In the genomic region with DNA sequence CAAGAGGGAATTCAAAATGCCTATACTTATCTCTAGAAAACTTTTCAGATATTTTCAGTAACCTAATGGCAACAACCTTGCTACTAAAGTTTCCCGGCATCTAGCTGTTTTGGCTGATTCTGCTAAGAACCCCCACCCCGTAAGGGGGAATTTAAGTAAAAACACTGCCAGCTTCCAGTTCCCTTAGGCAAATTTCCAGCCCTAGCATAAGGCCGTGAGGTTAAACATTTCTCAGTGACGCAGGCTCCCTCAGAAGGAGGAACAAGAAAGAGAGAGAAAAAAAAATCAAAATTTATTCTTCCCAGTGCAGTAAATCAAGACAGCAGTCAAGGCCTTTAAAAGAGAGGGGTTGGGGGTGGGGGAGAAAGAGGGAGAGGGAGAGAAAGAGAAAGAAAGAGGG, we compare ENCODE assay signal across 11 mouse cellular contexts.
DNase-seq lines count a peak whose midpoint lies in the region; ATAC-seq and TF ChIP-seq lines count a peak whose summit lies in the region.
"Had no signal": no experiment of that assay in that cellular context is flagged by ENCODE, and none has a peak within 500 bp of the region (broad histone marks: within the 10 kb centered on the region; RNA-seq: fewer than 3 reads in every experiment).

No protein-coding gene starts in this region.

- H3K36me3 ChIP-seq in forebrain, embryonic 15.5 days, result no peaks in the 10 kb centered on the region
- no peaks in the 10 kb centered on the region for H3K36me3 ChIP-seq in forebrain, postnatal 0 days (ENCODE audit: insufficient read depth)
- H3K36me3 ChIP-seq in lung, embryonic 14.5 days (ENCODE audit: insufficient read depth), result no peaks in the 10 kb centered on the region
- H3K36me3 ChIP-seq in macrophage (ENCODE audit: inconsistent target), result no peaks in the 10 kb centered on the region; the same call in 1 of the 2 replicates
- no peaks in the 10 kb centered on the region for H3K36me3 ChIP-seq in midbrain, embryonic 16.5 days (ENCODE audit: control insufficient read depth, insufficient read depth, low read length)

- no peak overlapping the region for H3K4me3 ChIP-seq in forebrain, embryonic 15.5 days
- no peak overlapping the region for H3K4me3 ChIP-seq in forebrain, postnatal 0 days (ENCODE audit: low read depth, low read length)
- no peak overlapping the region for H3K4me3 ChIP-seq in lung, embryonic 14.5 days (ENCODE audit: low read depth, low read length)
- no peak overlapping the region for H3K4me3 ChIP-seq in lung, adult 2 months (replicated peaks; ENCODE audit: extremely low read depth, low read depth, low read length)
- no peak overlapping the region for H3K4me3 ChIP-seq in macrophage (ENCODE audit: inconsistent target)
- H3K4me3 ChIP-seq in midbrain, embryonic 16.5 days (ENCODE audit: low read depth, low read length), result no peak overlapping the region

- no peak for ATAC-seq in forebrain, embryonic 15.5 days (replicated peaks)
- no peak for ATAC-seq in forebrain, postnatal 0 days
- 0 out of 2 replicates have a peak, but pooled peaks have one; percentile 14 for ATAC-seq in lung, embryonic 14.5 days (ENCODE audit: insufficient read depth)
- ATAC-seq in midbrain, embryonic 16.5 days, result no peak

- H3K27me3 ChIP-seq in forebrain, embryonic 15.5 days, result no peaks in the 10 kb centered on the region
- no peaks in the 10 kb centered on the region for H3K27me3 ChIP-seq in forebrain, postnatal 0 days (ENCODE audit: insufficient read depth, low read length)
- H3K27me3 ChIP-seq in lung, embryonic 14.5 days (ENCODE audit: insufficient read depth, low read length), result no peaks in the 10 kb centered on the region
- H3K27me3 ChIP-seq in midbrain, embryonic 16.5 days (ENCODE audit: control insufficient read depth, insufficient read depth, low read depth, low read length), result no peaks in the 10 kb centered on the region

- 0 out of 2 replicates have a peak overlapping the region, but pooled peaks have one; percentile 37 for H3K27ac ChIP-seq in forebrain, embryonic 15.5 days (replicated peaks)
- no peak overlapping the region for H3K27ac ChIP-seq in forebrain, postnatal 0 days (ENCODE audit: low read depth, low read length)
- peak overlapping the region; percentile 12; the same call in 1 of the 2 replicates for H3K27ac ChIP-seq in lung, embryonic 14.5 days (ENCODE audit: low read depth)
- peak overlapping the region; percentile 88 for H3K27ac ChIP-seq in macrophage
- no peak overlapping the region for H3K27ac ChIP-seq in midbrain, embryonic 16.5 days (ENCODE audit: low read length)
- H3K27ac ChIP-seq: liver, embryonic 14.5 days had no signal

- 63% methylated on average over 4 of the region's 4 CpGs for WGBS in forebrain, embryonic 15.5 days
- WGBS in forebrain, postnatal 0 days, result 45% methylated on average over 4 of the region's 4 CpGs
- WGBS in lung, embryonic 14.5 days, result 32% methylated on average over 4 of the region's 4 CpGs
- 69% methylated on average over 4 of the region's 4 CpGs for WGBS in lung, adult 2 months
- WGBS in macrophage (ENCODE audit: missing documents), result 20% methylated on average over 4 of the region's 4 CpGs
- WGBS in midbrain, embryonic 16.5 days, result 75% methylated on average over 4 of the region's 4 CpGs

- H3K9me3 ChIP-seq in forebrain, embryonic 15.5 days, result no peaks in the 10 kb centered on the region
- no peaks in the 10 kb centered on the region for H3K9me3 ChIP-seq in forebrain, postnatal 0 days (ENCODE audit: low read length)
- H3K9me3 ChIP-seq in lung, embryonic 14.5 days (ENCODE audit: low read depth, low read length), result no peaks in the 10 kb centered on the region
- H3K9me3 ChIP-seq in midbrain, embryonic 16.5 days (replicated peaks; ENCODE audit: control insufficient read depth, low read length, poor library complexity, severe bottlenecking), result no peaks in the 10 kb centered on the region

- no peak overlapping the region for H3K4me2 ChIP-seq in forebrain, embryonic 15.5 days (replicated peaks)
- no peak overlapping the region for H3K4me2 ChIP-seq in forebrain, postnatal 0 days (ENCODE audit: low read depth)
- no peak overlapping the region for H3K4me2 ChIP-seq in lung, embryonic 14.5 days
- no peak overlapping the region for H3K4me2 ChIP-seq in midbrain, embryonic 16.5 days (ENCODE audit: low read length)

- TF ChIP-seq POLR2A in lung, adult 2 months (IDR thresholded peaks at IDR 0.05; ENCODE audit: borderline replicate concordance, extremely low read depth, low read depth, low read length), result no peak

- no peak for DNase-seq in forebrain, postnatal 0 days
- DNase-seq in lung, embryonic 14.5 days, result peak; percentile 82
- DNase-seq in lung, adult 2 months, result no peak
- peak; percentile 41 for DNase-seq in kidney, adult 9 months
- DNase-seq in gastrocnemius, postnatal 4 days (ENCODE audit: low spot score in 2 of 2), result no peak
- DNase-seq: gastrocnemius, postnatal 36 days; right cerebral cortex, adult 18-20 months had no signal

- no peak overlapping the region for H3K9ac ChIP-seq in forebrain, embryonic 15.5 days (replicated peaks)
- H3K9ac ChIP-seq in forebrain, postnatal 0 days, result no peak overlapping the region
- H3K9ac ChIP-seq in lung, embryonic 14.5 days, result no peak overlapping the region
- no peak overlapping the region for H3K9ac ChIP-seq in midbrain, embryonic 16.5 days (ENCODE audit: low read depth, low read length)
- H3K9ac ChIP-seq: liver, embryonic 14.5 days had no signal

- peaks cover 26% of the 10 kb centered on the region for H3K4me1 ChIP-seq in forebrain, embryonic 15.5 days
- H3K4me1 ChIP-seq in forebrain, postnatal 0 days (ENCODE audit: insufficient read depth), result no peaks in the 10 kb centered on the region
- 0 out of 2 replicates have a peak, but pooled peaks cover 3% of the 10 kb centered on the region for H3K4me1 ChIP-seq in lung, embryonic 14.5 days (ENCODE audit: insufficient read depth)
- H3K4me1 ChIP-seq in lung, adult 2 months (ENCODE audit: control insufficient read depth, insufficient read depth, low read length), result peaks cover 6% of the 10 kb centered on the region
- peaks cover 7% of the 10 kb centered on the region; the same call in 1 of the 2 replicates for H3K4me1 ChIP-seq in midbrain, embryonic 16.5 days (ENCODE audit: control insufficient read depth, insufficient read depth, low read length)

- H3K79me2 ChIP-seq in macrophage (ENCODE audit: inconsistent target), result peaks cover 98% of the 10 kb centered on the region

- no peak for TF ChIP-seq CTCF in forebrain, postnatal 0 days (IDR thresholded peaks at IDR 0.05; ENCODE audit: low read depth)
- TF ChIP-seq CTCF in lung, embryonic 14.5 days (IDR thresholded peaks at IDR 0.05; ENCODE audit: low read depth), result no peak
- TF ChIP-seq CTCF in lung, adult 2 months (IDR thresholded peaks at IDR 0.05; ENCODE audit: insufficient read depth, low read length), result no peak

Comparison
In these comparisons a context has a peak if more than half of its experiments do, and no peak if none do; other contexts are left out.
1. H3K27ac ChIP-seq: peak in forebrain, embryonic 15.5 days (single experiment), lung, embryonic 14.5 days (single experiment) and macrophage (single experiment); none in forebrain, postnatal 0 days (single experiment) and midbrain, embryonic 16.5 days (single experiment).
2. DNase-seq: peak in lung, embryonic 14.5 days (single experiment) and kidney, adult 9 months (single experiment); none in forebrain, postnatal 0 days (single experiment), lung, adult 2 months (single experiment) and gastrocnemius, postnatal 4 days (0 of 2).